Mouse (Mus musculus) bone marrow, adult 2 months (tissue): ENCODE results near the gene Prrxl1.

Experiments
- CTCF ChIP-seq: fragments of 200-500 bp; IDR thresholded peaks from 2 replicates; pipeline ENCODE4 v1.5.1; 2011; ENCODE audit warnings: low read length, control low read depth; ENCODE audit not compliant: control insufficient read depth, insufficient read depth
- POLR2A ChIP-seq: fragments of 200-500 bp; IDR thresholded peaks from 2 replicates; pipeline ENCODE4 v1.6.1; 2011; ENCODE audit warnings: low read depth, mild to moderate bottlenecking, control low read depth, low read length, borderline replicate concordance; ENCODE audit not compliant: control insufficient read depth

- TF ChIP-seq CTCF = no peak
- no peak for TF ChIP-seq POLR2A
Measured at GRCm38 (mm10) chr14:32678565-32678964, 79.4 kb downstream of the Prrxl1 start.
